In the genomic region with DNA sequence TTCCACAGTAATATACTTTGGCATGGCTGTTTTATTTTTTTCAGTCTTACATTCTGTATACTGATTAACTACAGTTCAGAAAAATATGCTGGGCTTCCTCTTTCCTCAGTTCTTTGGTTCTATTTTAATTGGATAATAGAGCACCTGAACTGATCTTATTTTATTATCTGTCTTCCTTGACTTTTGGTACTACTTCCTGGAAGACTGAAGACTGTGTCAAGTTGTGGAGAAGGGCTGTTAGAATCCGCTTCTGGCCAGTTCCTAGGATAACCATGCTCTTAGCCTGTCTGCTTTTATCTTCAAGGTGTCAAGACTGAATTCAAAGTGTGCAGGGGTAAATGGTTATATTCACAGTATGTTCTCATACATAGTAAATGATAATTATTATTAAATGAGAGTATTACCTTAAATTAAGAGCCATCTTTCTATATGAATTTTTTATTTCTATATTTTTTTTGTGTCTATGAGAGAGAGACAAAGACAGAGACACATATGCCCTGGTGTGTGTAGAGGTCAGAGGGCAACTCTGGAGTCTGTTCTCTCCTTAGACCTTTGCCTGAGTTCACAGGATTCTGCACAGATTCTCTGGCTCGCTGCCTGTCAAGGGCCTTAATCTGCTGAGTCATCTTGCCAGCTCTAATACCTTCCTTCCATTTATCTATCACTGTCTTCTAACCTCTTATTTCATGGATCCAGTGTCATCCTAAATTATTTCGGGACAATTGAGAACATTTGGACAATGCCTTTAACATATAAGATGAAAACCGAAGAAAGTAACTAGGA, we compare ENCODE assay signal across 12 mouse cellular contexts. TPM values are rescaled to one million over a fixed set of nuclear protein-coding genes. Genes with fewer than 3 reads are reported as not detected.
DNase-seq lines count a peak whose midpoint lies in the region; ATAC-seq and TF ChIP-seq lines count a peak whose summit lies in the region.
"Had no signal": no experiment of that assay in that cellular context is flagged by ENCODE, and none has a peak within 500 bp of the region (broad histone marks: within the 10 kb centered on the region; RNA-seq: fewer than 3 reads in every experiment).

No protein-coding gene starts in this region.

- no peaks in the 10 kb centered on the region for H3K9me3 ChIP-seq in liver, postnatal 0 days (ENCODE audit: low read length)
- no peaks in the 10 kb centered on the region for H3K9me3 ChIP-seq in intestine, postnatal 0 days (ENCODE audit: control insufficient read depth)
- H3K9me3 ChIP-seq in limb, embryonic 10.5 days (replicated peaks), result no peaks in the 10 kb centered on the region

- H3K79me2 ChIP-seq in liver, adult 2 months (ENCODE audit: control insufficient read depth, insufficient read depth, low read length), result peaks cover 21% of the 10 kb centered on the region

- no peak overlapping the region for H3K4me2 ChIP-seq in liver, postnatal 0 days (ENCODE audit: low read depth, low read length)
- H3K4me2 ChIP-seq in intestine, postnatal 0 days (replicated peaks; ENCODE audit: low read depth), result no peak overlapping the region; the same call in 1 of the 2 replicates

- no peaks in the 10 kb centered on the region for H3K27me3 ChIP-seq in liver, adult 2 months (ENCODE audit: control insufficient read depth, insufficient read depth, low read length)
- no peaks in the 10 kb centered on the region for H3K27me3 ChIP-seq in liver, postnatal 0 days (ENCODE audit: insufficient read depth, low read length)
- H3K27me3 ChIP-seq in intestine, postnatal 0 days (replicated peaks; ENCODE audit: control insufficient read depth, insufficient read depth, low read length), result no peaks in the 10 kb centered on the region
- no peaks in the 10 kb centered on the region for H3K27me3 ChIP-seq in small intestine, adult 2 months (ENCODE audit: control insufficient read depth, insufficient read depth, low read length)
- H3K27me3 ChIP-seq in limb, embryonic 10.5 days (ENCODE audit: low read depth, poor library complexity, severe bottlenecking), result no peaks in the 10 kb centered on the region

- no peak overlapping the region for H3K9ac ChIP-seq in liver, adult 2 months (ENCODE audit: low read depth, low read length)
- no peak overlapping the region for H3K9ac ChIP-seq in liver, postnatal 0 days (replicated peaks)
- no peak overlapping the region for H3K9ac ChIP-seq in intestine, postnatal 0 days (ENCODE audit: low read depth, low read length)
- H3K9ac ChIP-seq: liver, embryonic 14.5 days had no signal

- no peak overlapping the region for H3K4me3 ChIP-seq in liver, adult 2 months (ENCODE audit: insufficient read depth, low read depth, low read length)
- no peak overlapping the region for H3K4me3 ChIP-seq in liver, postnatal 0 days (ENCODE audit: low read depth, low read length)
- H3K4me3 ChIP-seq in intestine, postnatal 0 days (ENCODE audit: low read depth, low read length), result no peak overlapping the region
- H3K4me3 ChIP-seq in small intestine, adult 2 months (ENCODE audit: low read depth, low read length), result no peak overlapping the region
- no peak overlapping the region for H3K4me3 ChIP-seq in limb, embryonic 10.5 days
- H3K4me3 ChIP-seq: heart, adult 2 months had no signal

- TF ChIP-seq CTCF in liver, adult 2 months (IDR thresholded peaks at IDR 0.05; ENCODE audit: low read depth, low read length), result no peak
- TF ChIP-seq CTCF in liver, postnatal 0 days (IDR thresholded peaks at IDR 0.05; ENCODE audit: low read depth), result no peak
- TF ChIP-seq CTCF in intestine, postnatal 0 days (IDR thresholded peaks at IDR 0.05; ENCODE audit: low read depth), result no peak
- TF ChIP-seq CTCF in small intestine, adult 2 months (IDR thresholded peaks at IDR 0.05; ENCODE audit: extremely low read depth, insufficient read length, insufficient replicate concordance, low read depth, low read length), result no peak

- 62% methylated on average over 4 of the region's 4 CpGs for WGBS in liver, adult 2 months
- 65% methylated on average over 4 of the region's 4 CpGs for WGBS in liver, postnatal 0 days (ENCODE audit: insufficient replicate concordance)
- 39% methylated on average over 4 of the region's 4 CpGs for WGBS in intestine, postnatal 0 days
- WGBS in small intestine, adult 2 months, result 38% methylated on average over 4 of the region's 4 CpGs
- 47% methylated on average over 4 of the region's 4 CpGs for WGBS in limb, embryonic 10.5 days

- no peak for TF ChIP-seq POLR2A in liver, adult 2 months (IDR thresholded peaks at IDR 0.05; ENCODE audit: extremely low read depth, insufficient read depth, low read length)
- TF ChIP-seq POLR2A in small intestine, adult 2 months (IDR thresholded peaks at IDR 0.05; ENCODE audit: low read depth, low read length), result no peak

- DNase-seq in liver, adult 2 months (ENCODE audit: extremely low read depth, low read depth, low spot score), result peak; percentile 86
- DNase-seq in liver, postnatal 0 days, result no peak
- peak; percentile 53 for DNase-seq in adrenal gland, postnatal 10 days
- DNase-seq in left cerebral cortex, adult 8-10 months (ENCODE audit: low spot score in 2 of 2), result no peak
- DNase-seq in limb, embryonic 10.5 days (ENCODE audit: low spot score), result no peak
- DNase-seq in spleen, postnatal 10 days (ENCODE audit: low spot score in 2 of 2), result no peak
- DNase-seq: cerebellum, adult 9-11 months; heart, adult 2 months had no signal

- peaks cover 2% of the 10 kb centered on the region for H3K4me1 ChIP-seq in liver, adult 2 months (ENCODE audit: control insufficient read depth, insufficient read depth, low read length)
- peaks cover 20% of the 10 kb centered on the region for H3K4me1 ChIP-seq in liver, postnatal 0 days (ENCODE audit: insufficient read depth)
- peaks cover 9% of the 10 kb centered on the region for H3K4me1 ChIP-seq in intestine, postnatal 0 days (replicated peaks; ENCODE audit: control insufficient read depth, insufficient read depth, low read length)
- H3K4me1 ChIP-seq in small intestine, adult 2 months (ENCODE audit: control insufficient read depth, insufficient read depth, insufficient read length, low read length), result peaks cover 26% of the 10 kb centered on the region; the same call in 1 of the 2 replicates
- H3K4me1 ChIP-seq in limb, embryonic 10.5 days, result peaks cover 22% of the 10 kb centered on the region

- ATAC-seq in liver, postnatal 0 days, result no peak
- ATAC-seq in intestine, postnatal 0 days, result peak; percentile 63
- ATAC-seq: activated CD4-positive, CD25-positive, alpha-beta regulatory T cell, adult 4 months had no signal

- no peaks in the 10 kb centered on the region for H3K36me3 ChIP-seq in liver, adult 2 months (ENCODE audit: control insufficient read depth, insufficient read depth, low read length)
- H3K36me3 ChIP-seq in liver, postnatal 0 days (replicated peaks; ENCODE audit: insufficient read depth, low read length), result no peaks in the 10 kb centered on the region
- H3K36me3 ChIP-seq in intestine, postnatal 0 days (ENCODE audit: control insufficient read depth, insufficient read depth), result no peaks in the 10 kb centered on the region
- no peaks in the 10 kb centered on the region for H3K36me3 ChIP-seq in small intestine, adult 2 months (ENCODE audit: control insufficient read depth, insufficient read depth, low read length)
- no peaks in the 10 kb centered on the region for H3K36me3 ChIP-seq in limb, embryonic 10.5 days

- no peak overlapping the region for H3K27ac ChIP-seq in liver, adult 2 months (replicated peaks; ENCODE audit: insufficient read depth, low read depth, low read length)
- H3K27ac ChIP-seq in liver, postnatal 0 days (ENCODE audit: low read depth), result no peak overlapping the region
- no peak overlapping the region for H3K27ac ChIP-seq in intestine, postnatal 0 days (ENCODE audit: low read depth, low read length)
- peak overlapping the region; percentile 45; the same call in 1 of the 2 replicates for H3K27ac ChIP-seq in small intestine, adult 2 months (ENCODE audit: insufficient read depth, low read depth, low read length)
- no peak overlapping the region for H3K27ac ChIP-seq in limb, embryonic 10.5 days
- H3K27ac ChIP-seq: heart, adult 2 months; liver, embryonic 14.5 days had no signal

- no peak for TF ChIP-seq EP300 in liver, postnatal 0 days (IDR thresholded peaks at IDR 0.05; ENCODE audit: low read depth)

RNA-seq across cellular contexts. Expression of gene Znrf2, which starts 39.3 kb away (rescaled TPM):
- 27.8 and 28.1 TPM in 2 replicates for total RNA-seq in liver, adult 2 months (2014; rRNA removed)
- polyA plus RNA-seq in liver, adult 2 months (2012; rRNA removed), result 15.8 and 16.2 TPM in 2 replicates
- 4.4 and 4.9 TPM in 2 replicates for polyA plus RNA-seq in liver, postnatal 0 days (2015; fragmentation: Nextera tagmentation; extraction: Ambion mirVana)
- total RNA-seq in adrenal gland, postnatal 10 days (2021), result 10 to 100 TPM; 25.5 to 31.6 TPM
- 7.8 and 8.5 TPM in 2 replicates for polyA plus RNA-seq in intestine, postnatal 0 days (2015; fragmentation: Nextera tagmentation; extraction: Ambion mirVana)
- 3.8 and 7.0 TPM in 2 replicates for polyA plus RNA-seq in small intestine, adult 2 months (2012; rRNA removed)
- total RNA-seq in left cerebral cortex, adult 8-10 months (2022), result 10 to 100 TPM; 13.6 to 18.4 (median 15.2) TPM
- polyA plus RNA-seq in limb, embryonic 10.5 days (2016; fragmentation: Nextera tagmentation; extraction: Ambion mirVana), result 2.0 and 2.3 TPM in 2 replicates

Comparison
In these comparisons a context has a peak if more than half of its experiments do, and no peak if none do; other contexts are left out.
1. DNase-seq: peak in liver, adult 2 months (single experiment) and adrenal gland, postnatal 10 days (single experiment); none in liver, postnatal 0 days (single experiment), left cerebral cortex, adult 8-10 months (0 of 2), limb, embryonic 10.5 days (single experiment) and spleen, postnatal 10 days (0 of 2).